Mouse (Mus musculus) kidney, adult 2 months (tissue): ENCODE measurements at regions not wholly inside any gene's neighbourhood (a gene's known extent, or its start where the extent isn't known, plus 50 kb on each side); places are given as distances from the start of the nearest gene placed in this dataset.

Experiments used
- CTCF ChIP-seq: fragments of 200-500 bp; conservative IDR thresholded peaks from 2 replicates; pipeline ENCODE4 v1.5.1; 2011; ENCODE audit warnings: low read depth, mild to moderate bottlenecking, control low read depth, low read length, moderate library complexity, mixed read lengths; ENCODE audit not compliant: insufficient read depth, insufficient read length
- POLR2A ChIP-seq: fragments of 200-500 bp; IDR thresholded peaks from one replicate; pipeline ENCODE4 v1.6.1; 2011; ENCODE audit warnings: low read depth, low read length, control low read depth

DNA sequence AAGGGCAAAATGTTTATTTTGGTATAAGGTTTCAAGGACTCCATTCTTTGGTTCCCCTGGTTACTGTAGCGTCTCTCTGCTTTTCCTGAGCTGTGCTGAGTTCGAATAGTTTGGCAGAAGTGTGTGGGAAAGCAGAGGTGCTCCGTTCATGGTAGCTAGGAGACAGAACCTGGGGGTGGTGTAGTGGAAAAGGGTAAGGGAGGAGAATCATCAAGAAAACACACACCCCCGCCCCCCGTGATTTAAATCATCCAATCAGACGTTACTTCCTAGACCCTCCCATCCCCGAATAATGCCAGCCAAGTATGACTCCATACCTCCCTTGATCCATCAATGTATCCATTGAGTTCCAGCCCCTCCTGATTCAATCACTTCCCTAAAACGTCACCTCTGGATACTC is 418.6 kb upstream of the Id4 start:
- TF ChIP-seq CTCF, result no peak
- TF ChIP-seq POLR2A, result no peak
